In genomic region chr7:81626460-81626859, GRCm38 (mm10) we compare ENCODE assay signal across 10 mouse cellular contexts. TPM values are rescaled to one million over a fixed set of nuclear protein-coding genes. Genes with fewer than 3 reads are reported as not detected.
A peak's percentile ranks its signal among the peaks of the same experiment; 100 is the strongest.
DNase-seq lines count a peak whose midpoint lies in the region; ATAC-seq and TF ChIP-seq lines count a peak whose summit lies in the region.
"Had no signal": no experiment of that assay in that cellular context is flagged by ENCODE, and none has a peak within 500 bp of the region (broad histone marks: within the 10 kb centered on the region; RNA-seq: fewer than 3 reads in every experiment).

No protein-coding gene starts in this region.

- H3K9me3 ChIP-seq in liver, embryonic 11.5 days (ENCODE audit: control insufficient read depth, low read length), result no peaks in the 10 kb centered on the region; the same call in 1 of the 2 replicates
- H3K9me3 ChIP-seq: liver, embryonic 13.5 days had no signal

- no peak overlapping the region for H3K9ac ChIP-seq in liver, embryonic 11.5 days (ENCODE audit: low read depth, low read length)
- H3K9ac ChIP-seq: liver, embryonic 13.5 days had no signal

- no peak overlapping the region for H3K27ac ChIP-seq in liver, embryonic 11.5 days (ENCODE audit: low read depth, low read length)
- no peak overlapping the region for H3K27ac ChIP-seq in bone marrow macrophage, adult 2 months (ENCODE audit: insufficient read depth, low read depth, low read length)
- H3K27ac ChIP-seq: liver, embryonic 13.5 days had no signal

- TF ChIP-seq CTCF in bone marrow macrophage, adult 2 months (IDR thresholded peaks at IDR 0.05; ENCODE audit: low read depth, low read length), result peak; percentile 53; the same call in 1 of the 2 replicates

- 79% methylated on average over 2 of the region's 2 CpGs for WGBS in liver, embryonic 11.5 days

- H3K4me1 ChIP-seq in liver, embryonic 11.5 days (replicated peaks; ENCODE audit: control insufficient read depth, insufficient read depth, low read length), result no peaks in the 10 kb centered on the region
- H3K4me1 ChIP-seq in bone marrow macrophage, adult 2 months (ENCODE audit: control insufficient read depth, insufficient read depth, low read length), result no peaks in the 10 kb centered on the region
- H3K4me1 ChIP-seq: liver, embryonic 13.5 days had no signal

- no peak overlapping the region for H3K4me3 ChIP-seq in liver, embryonic 11.5 days (ENCODE audit: low read depth, low read length)
- no peak overlapping the region for H3K4me3 ChIP-seq in bone marrow macrophage, adult 2 months (ENCODE audit: insufficient read depth, low read length)
- H3K4me3 ChIP-seq: liver, embryonic 13.5 days had no signal

- no peak for ATAC-seq in liver, embryonic 11.5 days (replicated peaks; ENCODE audit: low FRiP score)

- H3K27me3 ChIP-seq in liver, embryonic 11.5 days (replicated peaks; ENCODE audit: control insufficient read depth, insufficient read depth, low read length), result no peaks in the 10 kb centered on the region
- H3K27me3 ChIP-seq: liver, embryonic 13.5 days had no signal

- DNase-seq in adrenal gland, postnatal 10 days, result peak; percentile 14
- no peak for DNase-seq in adrenal gland, adult 2 months
- DNase-seq in liver, result peak; percentile 38
- no peak for DNase-seq in liver, embryonic 11.5 days (ENCODE audit: low spot score)
- DNase-seq in retina, postnatal 1 day, result peak; percentile 27
- no peak for DNase-seq in heart, adult 9 months (ENCODE audit: low spot score in 2 of 2)
- DNase-seq in ovary, postnatal 14 days (ENCODE audit: low spot score), result no peak
- DNase-seq: liver, embryonic 13.5 days had no signal

- no peaks in the 10 kb centered on the region for H3K36me3 ChIP-seq in liver, embryonic 11.5 days (ENCODE audit: control insufficient read depth, insufficient read depth, low read length)
- H3K36me3 ChIP-seq: liver, embryonic 13.5 days had no signal

- H3K4me2 ChIP-seq in liver, embryonic 11.5 days, result no peak overlapping the region
- H3K4me2 ChIP-seq: liver, embryonic 13.5 days had no signal

- TF ChIP-seq POLR2A in bone marrow macrophage, adult 2 months (IDR thresholded peaks at IDR 0.05; ENCODE audit: borderline replicate concordance, low read depth, low read length), result no peak

RNA-seq across cellular contexts. Expression of gene Whamm, which starts 55.4 kb away (rescaled TPM):
- total RNA-seq in adrenal gland, postnatal 10 days (2021), result 10 to 100 TPM; 16.3 to 16.4 TPM
- total RNA-seq in adrenal gland, adult 2 months (2021), result 10 to 100 TPM; 16.7 to 21.7 TPM
- 48.7 and 57.5 TPM in 2 replicates for polyA plus RNA-seq in adrenal gland, adult 2 months (2012; rRNA removed)
- polyA plus RNA-seq in liver, embryonic 11.5 days (2014; fragmentation: Nextera tagmentation; extraction: Ambion mirVana), result 10.5 and 11.6 TPM in 2 replicates
- polyA plus RNA-seq in bone marrow macrophage, adult 2 months (2012; ENCODE audit: insufficient read depth, insufficient read length, missing spikeins), result 13.4 and 15.8 TPM in 2 replicates

RNA-seq across cellular contexts. Expression of gene Fsd2, which starts 59.7 kb away (rescaled TPM):
- 10 to 100 TPM in 1 of 2 experiments, 1 to 10 TPM in 1; 4.4 to 19.8 TPM for total RNA-seq in adrenal gland, postnatal 10 days (2021)
- total RNA-seq in adrenal gland, adult 2 months (2021), result 1 to 10 TPM; 1.2 to 1.7 TPM
- polyA plus RNA-seq in adrenal gland, adult 2 months (2012; rRNA removed), result 0.51 and 0.61 TPM in 2 replicates
- polyA plus RNA-seq in liver, embryonic 11.5 days (2014; fragmentation: Nextera tagmentation; extraction: Ambion mirVana), result 0.19 and 0.21 TPM in 2 replicates
- polyA plus RNA-seq in bone marrow macrophage, adult 2 months (2012; ENCODE audit: insufficient read depth, insufficient read length, missing spikeins), result 0.32 and 0.40 TPM in 2 replicates
- polyA plus RNA-seq: C2C12 had no signal

Comparison
In these comparisons a context has a peak if more than half of its experiments do, and no peak if none do; other contexts are left out.
1. DNase-seq: peak in adrenal gland, postnatal 10 days (single experiment), liver (single experiment) and retina, postnatal 1 day (single experiment); none in adrenal gland, adult 2 months (single experiment), liver, embryonic 11.5 days (single experiment), heart, adult 9 months (0 of 2) and ovary, postnatal 14 days (single experiment).